Mouse (Mus musculus) CH12.LX (cell line): ENCODE results near the gene Casp3.

Experiments used
- CTCF ChIP-seq, 2 experiments: IDR thresholded peaks in 1 of 2; conservative IDR thresholded peaks in 1 of 2; 2 replicates each; pipeline ENCODE4 v1.5.1; 2011 to 2012; ENCODE audit warnings: low read depth in 2 of 2, low read length in 2 of 2, improper control_type of control experiment in 1 of 2, inconsistent platforms in 1 of 2, mild to moderate bottlenecking in 1 of 2, moderate library complexity in 1 of 2
- MAX ChIP-seq: IDR thresholded peaks from 2 replicates; pipeline ENCODE4 v1.6.1; 2011; ENCODE audit warnings: low read length, improper control_type of control experiment
- POLR2A ChIP-seq: IDR thresholded peaks from 2 replicates; pipeline ENCODE4 v1.6.1; 2011; ENCODE audit warnings: low read depth, mild to moderate bottlenecking, improper control_type of control experiment, low read length
- POLR2AphosphoS2 ChIP-seq: IDR thresholded peaks from 2 replicates; pipeline ENCODE4 v1.6.1; 2011; ENCODE audit warnings: low read depth, low read length, improper control_type of control experiment
- RAD21 ChIP-seq: IDR thresholded peaks from 2 replicates; pipeline ENCODE4 v1.6.1; 2011; ENCODE audit warnings: low read depth, mild to moderate bottlenecking, low read length, improper control_type of control experiment, moderate library complexity

- TF ChIP-seq CTCF (conservative IDR thresholded peaks at IDR 0.05 in 1 of 2, IDR thresholded peaks at IDR 0.05 in 1 of 2; ENCODE audit: low read depth in 2 of 2, low read length in 2 of 2): no peak
- TF ChIP-seq POLR2A: no peak
- no peak for TF ChIP-seq POLR2AphosphoS2
- no peak for TF ChIP-seq MAX
- no peak for TF ChIP-seq RAD21
Observed at GRCm38 (mm10) chr8:46570673-46571072, 46.4 kb upstream of the Casp3 start.
